Mouse (Mus musculus) testis, adult 2 months (tissue): ENCODE data around the gene Tlcd2. TPM values are rescaled to one million over a fixed set of nuclear protein-coding genes. Genes with fewer than 3 reads are reported as not detected.

Experiments
- H3K27ac ChIP-seq: fragments of 200-500 bp; 2 replicates; pipeline ENCODE4 v1.5.1; 2012; ENCODE audit warnings: low read depth, low read length; ENCODE audit not compliant: control insufficient read depth, insufficient read depth
- H3K27me3 ChIP-seq: fragments of 200-500 bp; 2 replicates; pipeline ENCODE4 v1.6.1; 2012; ENCODE audit warnings: mild to moderate bottlenecking, low read length, moderate library complexity; ENCODE audit not compliant: control insufficient read depth, insufficient read depth
- H3K36me3 ChIP-seq: fragments of 200-500 bp; 2 replicates; pipeline ENCODE4 v1.6.1; 2012; ENCODE audit warnings: mild to moderate bottlenecking, low read length; ENCODE audit not compliant: control insufficient read depth, insufficient read depth
- H3K4me1 ChIP-seq: fragments of 200-500 bp; 2 replicates; pipeline ENCODE4 v1.6.1; 2012; ENCODE audit warnings: low read length; ENCODE audit not compliant: control insufficient read depth, insufficient read depth
- H3K4me3 ChIP-seq: fragments of 200-500 bp; 2 replicates; pipeline ENCODE4 v1.5.1; 2012; ENCODE audit warnings: low read depth, mild to moderate bottlenecking, low read length, moderate library complexity, mixed read lengths; ENCODE audit not compliant: control insufficient read depth
- CTCF ChIP-seq: fragments of 200-500 bp; IDR thresholded peaks from 2 replicates; pipeline ENCODE4 v1.5.1; 2012; ENCODE audit warnings: low read depth, mild to moderate bottlenecking, inconsistent platforms, low read length, moderate library complexity; ENCODE audit not compliant: control insufficient read depth, insufficient read depth, insufficient replicate concordance
- POLR2A ChIP-seq: fragments of 200-500 bp; IDR thresholded peaks from 2 replicates; pipeline ENCODE4 v1.6.1; 2012; ENCODE audit warnings: low read depth, mild to moderate bottlenecking, inconsistent platforms, low read length, moderate library complexity; ENCODE audit not compliant: control insufficient read depth
- polyA plus RNA-seq: library from polyadenylated mRNA; depleted of rRNA; stranded (reverse); fragments of >200 nt; gene quantifications from 2 replicates; pipeline ENCODE4 v1.2.3, GENCODE M21; 2012

Tlcd2 gene
- polyA plus RNA-seq, 1 experiment = 6.8 TPM

- Histone ChIP-seq H3K27me3 (no peaks in the 10 kb centered on the region), H3K4me3 (no peak within 1 kb of the TSS; the same call in 1 of the 2 replicates), H3K27ac (no peak within 1 kb of the TSS), H3K36me3 (no peaks in the 10 kb centered on the region), H3K4me1 (no peaks in the 10 kb centered on the region)
- no peak for TF ChIP-seq CTCF
These were observed 39.3 kb upstream of the Tlcd2 start, which contains the start of gene Serpinf1 for GRCm38 (mm10) chr11:75422013-75422792. Gene Serpinf1, minus strand, starts transcription at chr11:75422701.

- no peaks in the 10 kb centered on the region for H3K4me1 ChIP-seq
- TF ChIP-seq POLR2A (no peak), CTCF (no peak)
- H3K4me3 ChIP-seq = no peak overlapping the region
- H3K27me3 ChIP-seq = no peaks in the 10 kb centered on the region
- no peak overlapping the region for H3K27ac ChIP-seq
- no peaks in the 10 kb centered on the region for H3K36me3 ChIP-seq
These were observed 38.4 kb upstream of the Tlcd2 start for GRCm38 (mm10) chr11:75423091-75423490.

DNA sequence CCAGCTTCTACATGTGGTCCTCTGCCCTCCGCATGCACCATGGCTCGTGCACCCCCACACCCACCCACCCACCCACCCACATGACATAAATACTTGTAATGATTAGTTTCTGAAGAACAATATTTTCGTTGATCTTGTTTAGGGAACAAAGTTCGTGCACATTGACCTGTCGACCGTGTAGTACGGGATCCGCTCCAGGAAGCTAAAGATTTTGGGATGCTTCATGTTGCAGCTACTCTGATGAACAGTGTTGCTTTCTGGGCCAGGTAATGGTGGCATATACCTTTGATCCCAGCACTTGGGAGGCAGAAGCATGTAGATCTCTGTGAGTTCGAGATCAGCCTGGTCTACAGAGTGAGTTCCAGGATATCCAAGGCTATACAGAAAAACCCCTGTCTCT lies 37.5 kb upstream of the Tlcd2 start:
- H3K27me3 ChIP-seq = no peaks in the 10 kb centered on the region
- no peaks in the 10 kb centered on the region for H3K36me3 ChIP-seq
- no peaks in the 10 kb centered on the region for H3K4me1 ChIP-seq
- no peak overlapping the region for H3K27ac ChIP-seq
- no peak overlapping the region for H3K4me3 ChIP-seq
- TF ChIP-seq POLR2A (no peak), CTCF (no peak)

GRCm38 (mm10) chr11:75424459-75424858 lies 37.1 kb upstream of the Tlcd2 start:
- Histone ChIP-seq H3K27me3 (no peaks in the 10 kb centered on the region), H3K4me1 (no peaks in the 10 kb centered on the region), H3K27ac (no peak overlapping the region), H3K4me3 (no peak overlapping the region), H3K36me3 (no peaks in the 10 kb centered on the region)
- TF ChIP-seq CTCF (no peak), POLR2A (no peak)

DNA sequence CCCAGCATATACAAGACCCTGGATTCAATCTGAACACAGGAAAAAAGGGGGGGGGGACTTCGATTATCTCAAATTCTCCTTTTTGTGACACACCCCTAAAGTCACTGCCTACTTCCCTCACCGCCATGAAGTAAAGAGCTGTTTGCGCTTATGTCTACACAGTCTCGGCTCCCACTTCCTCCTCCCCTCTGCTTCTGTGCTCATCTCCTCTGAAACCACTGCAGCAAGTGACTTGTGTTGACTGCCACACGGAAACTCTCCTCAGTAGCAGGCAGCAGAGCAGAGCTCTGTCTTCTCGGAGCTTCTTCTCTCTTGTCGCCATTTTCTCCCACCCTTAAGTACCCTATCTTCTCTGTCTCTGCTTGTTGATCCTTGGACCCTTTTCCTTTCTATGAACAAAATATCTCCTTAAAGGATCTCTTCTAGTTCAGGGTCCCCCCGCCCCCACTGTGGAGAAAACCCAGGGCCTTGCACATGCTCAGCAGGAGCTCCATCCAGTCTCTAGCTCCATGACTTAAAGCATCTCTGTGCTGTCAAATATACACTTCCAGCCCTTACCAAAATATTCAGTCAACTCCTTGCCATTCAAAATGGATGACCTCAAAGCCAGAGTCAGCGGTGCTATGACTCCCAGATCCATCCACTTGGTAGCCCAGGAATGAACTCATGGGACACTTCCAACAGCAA lies 32.4 kb upstream of the Tlcd2 start:
- no peak for TF ChIP-seq POLR2A
- no peak for TF ChIP-seq CTCF
- no peak overlapping the region for H3K4me3 ChIP-seq

GRCm38 (mm10) chr11:75431307-75431706 lies 30.2 kb upstream of the Tlcd2 start:
- Histone ChIP-seq H3K4me3 (no peak overlapping the region), H3K4me1 (no peaks in the 10 kb centered on the region), H3K36me3 (no peaks in the 10 kb centered on the region), H3K27me3 (no peaks in the 10 kb centered on the region), H3K27ac (no peak overlapping the region)
- TF ChIP-seq CTCF (no peak), POLR2A (no peak)

More for the DNA sequence above, 32.4 kb upstream of the Tlcd2 start:
- no peaks in the 10 kb centered on the region for H3K36me3 ChIP-seq
- no peak overlapping the region for H3K27ac ChIP-seq
- no peaks in the 10 kb centered on the region for H3K4me1 ChIP-seq
- no peaks in the 10 kb centered on the region for H3K27me3 ChIP-seq

GRCm38 (mm10) chr11:75434138-75434537 lies 27.4 kb upstream of the Tlcd2 start:
- H3K27ac ChIP-seq = no peak overlapping the region
- no peaks in the 10 kb centered on the region for H3K36me3 ChIP-seq
- H3K4me3 ChIP-seq = no peak overlapping the region
- H3K27me3 ChIP-seq = no peaks in the 10 kb centered on the region
- TF ChIP-seq CTCF = peak; percentile 88; the same call in 1 of the 2 replicates
- TF ChIP-seq POLR2A = no peak
- no peaks in the 10 kb centered on the region for H3K4me1 ChIP-seq
